Mouse (Mus musculus): Measurements from ENCODE around the gene Zfyve9. TPM values are rescaled to one million over a fixed set of nuclear protein-coding genes. Genes with fewer than 3 reads are reported as not detected.

Gene Zfyve9
- polyA plus RNA-seq, 1 experiment from 2014 or later, result 6.4 TPM

DNA sequence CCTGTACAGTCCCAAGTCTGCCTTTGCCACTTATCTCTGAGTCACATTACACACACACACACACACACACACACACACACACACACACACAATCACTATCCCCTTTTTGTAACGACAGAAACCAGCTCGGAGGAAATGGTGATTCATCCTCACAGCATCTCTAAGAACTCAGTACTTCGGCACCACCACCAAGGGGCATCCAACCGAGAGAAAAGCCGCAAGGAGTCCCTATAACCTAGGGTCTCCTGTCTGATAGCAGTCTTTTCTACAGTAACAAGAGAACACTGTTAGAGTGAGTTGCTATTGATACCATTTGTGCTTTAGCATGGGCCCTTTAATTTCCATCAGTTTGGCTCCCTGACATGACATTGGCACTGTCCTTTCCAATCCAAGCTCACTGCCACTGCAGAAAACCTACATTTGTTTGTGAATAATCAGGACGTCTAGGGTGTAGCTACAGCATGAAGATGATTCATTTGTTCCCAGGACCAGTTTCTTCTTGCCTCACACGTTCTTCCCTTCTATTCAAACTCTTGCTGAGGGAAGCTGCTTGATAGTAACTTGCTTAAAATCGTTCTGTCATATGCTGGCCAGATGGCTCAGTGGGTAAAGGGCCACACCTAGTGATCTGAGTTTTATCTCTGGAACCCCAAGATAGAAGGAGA, 2.0 kb upstream of the Zfyve9 start:
- ATAC-seq (ENCODE audit: low FRiP score), result no peak
- no peaks in the 10 kb centered on the region for H3K9me3 ChIP-seq (replicated peaks)
- WGBS, result 37% methylated on average over 8 of the region's 8 CpGs
- H3K4me1 ChIP-seq, result peaks cover 2% of the 10 kb centered on the region
- no peak overlapping the region for H3K27ac ChIP-seq
- no peaks in the 10 kb centered on the region for H3K27me3 ChIP-seq
- H3K4me2 ChIP-seq (replicated peaks), result no peak overlapping the region
- no peaks in the 10 kb centered on the region for H3K36me3 ChIP-seq
- H3K9ac ChIP-seq, result no peak overlapping the region
- H3K4me3 ChIP-seq, result no peak overlapping the region

DNA sequence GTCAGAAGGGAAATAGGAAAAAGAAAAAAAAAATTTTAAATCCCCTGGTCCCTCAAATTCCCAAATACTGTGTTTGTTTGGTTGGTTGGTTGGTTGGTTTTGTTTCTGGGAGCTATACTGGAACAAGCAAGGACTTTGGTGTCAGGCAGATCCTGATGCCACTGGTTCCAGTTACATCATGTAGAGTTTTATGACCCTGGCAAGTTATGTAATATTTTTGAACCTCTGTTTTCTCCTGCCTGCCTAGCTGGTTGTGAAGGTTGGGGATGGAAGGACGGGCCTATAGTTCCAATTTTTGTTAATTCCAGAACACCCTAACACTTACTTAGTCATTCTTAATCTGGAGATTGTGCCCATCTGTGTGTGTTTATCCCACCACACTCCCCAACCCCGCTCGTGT, 998 bp upstream of the Zfyve9 start:
- WGBS, result 84% methylated on average over 3 of the region's 3 CpGs
- Histone ChIP-seq H3K4me2 (replicated peaks) (peak overlapping the region; percentile 67), H3K27me3 (no peaks in the 10 kb centered on the region), H3K27ac (no peak overlapping the region), H3K4me1 (peaks cover 2% of the 10 kb centered on the region), H3K9me3 (replicated peaks) (no peaks in the 10 kb centered on the region), H3K4me3 (no peak overlapping the region), H3K9ac (no peak overlapping the region), H3K36me3 (no peaks in the 10 kb centered on the region)
- no peak for ATAC-seq (ENCODE audit: low FRiP score)

DNA sequence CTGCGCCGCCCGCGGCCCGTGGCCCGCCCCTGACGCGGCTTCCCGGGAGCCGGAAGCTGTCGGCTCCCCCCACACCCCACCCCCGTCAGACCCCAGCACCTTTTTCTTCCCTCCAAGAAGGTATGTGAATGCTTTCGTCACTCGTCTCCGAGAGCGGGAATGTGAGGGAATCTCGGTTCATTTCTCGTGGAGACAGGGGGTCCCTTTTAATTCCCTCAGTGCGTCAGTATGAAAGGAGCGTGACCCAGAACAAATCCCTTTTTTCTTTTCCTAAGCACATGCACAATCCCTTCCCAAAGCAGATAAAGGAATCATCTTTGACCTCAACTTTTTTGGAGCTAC, 237 bp upstream of the Zfyve9 start:
- no peaks in the 10 kb centered on the region for H3K9me3 ChIP-seq (replicated peaks)
- H3K4me3 ChIP-seq, result peak overlapping the region; percentile 88
- no peak for ATAC-seq (ENCODE audit: low FRiP score)
- H3K27me3 ChIP-seq, result no peaks in the 10 kb centered on the region
- peak overlapping the region; percentile 67 for H3K4me2 ChIP-seq (replicated peaks)
- peak overlapping the region; percentile 97 for H3K9ac ChIP-seq
- H3K36me3 ChIP-seq, result no peaks in the 10 kb centered on the region
- peak overlapping the region; percentile 98 for H3K27ac ChIP-seq
- under 1% methylated on average over 13 of the region's 20 CpGs for WGBS
- peaks cover 2% of the 10 kb centered on the region for H3K4me1 ChIP-seq

DNA sequence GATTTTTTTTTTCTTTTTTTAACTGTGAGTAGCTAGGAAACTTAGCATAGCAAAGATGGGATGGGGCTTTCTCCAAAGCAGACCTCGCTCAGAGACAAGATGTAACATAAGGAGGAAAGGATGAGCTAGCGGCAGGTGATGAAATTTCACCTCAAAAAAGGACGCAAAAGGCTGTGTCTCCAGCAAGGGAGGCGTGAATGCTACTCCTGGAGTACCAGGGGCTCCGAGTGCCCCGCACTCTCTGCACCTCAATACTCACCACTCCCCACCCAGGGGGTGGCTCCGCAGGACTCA, 888 bp downstream of the Zfyve9 start:
- no peaks in the 10 kb centered on the region for H3K36me3 ChIP-seq
- no peaks in the 10 kb centered on the region for H3K9me3 ChIP-seq (replicated peaks)
- H3K9ac ChIP-seq, result peak overlapping the region; percentile 97
- H3K27ac ChIP-seq, result peak overlapping the region; percentile 98
- H3K4me1 ChIP-seq, result peaks cover 2% of the 10 kb centered on the region
- H3K4me2 ChIP-seq (replicated peaks), result peak overlapping the region; percentile 67
- no peaks in the 10 kb centered on the region for H3K27me3 ChIP-seq
- 0% methylated on average over 7 of the region's 7 CpGs for WGBS
- H3K4me3 ChIP-seq, result peak overlapping the region; percentile 88
- ATAC-seq (ENCODE audit: low FRiP score), result no peak

DNA sequence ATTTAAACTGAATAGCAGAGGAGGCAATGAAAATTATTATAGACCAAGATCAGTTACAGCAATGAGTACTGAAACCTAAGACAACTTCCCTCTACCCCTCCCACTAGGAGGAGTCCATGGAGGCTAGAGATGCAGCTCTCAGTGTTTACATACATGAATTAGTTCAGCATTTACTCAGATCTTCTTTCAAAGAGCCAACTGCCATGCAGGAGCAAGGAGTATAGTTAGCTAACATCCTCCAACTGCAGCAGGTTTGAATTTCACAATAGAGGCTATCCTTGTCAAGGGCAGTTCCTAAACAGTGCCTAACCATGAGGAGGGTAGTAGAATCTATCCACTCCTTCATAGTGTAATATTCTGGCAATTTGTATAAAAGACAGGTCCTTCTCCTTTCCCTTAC, 12.1 kb downstream of the Zfyve9 start:
- Histone ChIP-seq H3K27ac (no peak overlapping the region), H3K4me1 (no peaks in the 10 kb centered on the region), H3K9me3 (replicated peaks) (no peaks in the 10 kb centered on the region), H3K27me3 (no peaks in the 10 kb centered on the region), H3K4me3 (no peak overlapping the region), H3K4me2 (replicated peaks) (no peak overlapping the region), H3K9ac (no peak overlapping the region), H3K36me3 (no peaks in the 10 kb centered on the region)
- ATAC-seq (ENCODE audit: low FRiP score), result no peak

DNA sequence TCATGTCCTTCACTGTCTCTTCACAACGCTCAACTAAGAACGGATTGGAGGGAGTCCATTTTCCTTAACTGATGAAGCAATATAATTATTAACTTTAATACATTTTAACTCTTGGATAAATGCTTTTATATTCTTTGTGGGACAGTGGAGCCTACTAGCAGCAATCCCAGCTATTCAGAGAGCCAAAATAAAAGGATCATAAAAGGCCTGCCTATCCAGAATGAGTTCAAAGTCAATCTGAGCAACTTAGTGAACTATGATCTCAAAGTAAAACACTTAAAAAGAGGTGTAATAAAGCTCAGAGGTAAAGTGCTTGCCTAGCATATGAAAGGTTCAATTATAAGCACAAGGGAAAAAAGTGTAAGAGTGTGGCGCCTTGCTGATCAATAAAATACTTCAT, 21.0 kb downstream of the Zfyve9 start:
- ATAC-seq (ENCODE audit: low FRiP score), result no peak
- Histone ChIP-seq H3K4me2 (replicated peaks) (no peak overlapping the region), H3K36me3 (no peaks in the 10 kb centered on the region), H3K27me3 (no peaks in the 10 kb centered on the region), H3K4me1 (no peaks in the 10 kb centered on the region), H3K4me3 (no peak overlapping the region), H3K9me3 (replicated peaks) (no peaks in the 10 kb centered on the region), H3K9ac (no peak overlapping the region), H3K27ac (no peak overlapping the region)
- WGBS, result 95% methylated on average over 3 of the region's 3 CpGs

DNA sequence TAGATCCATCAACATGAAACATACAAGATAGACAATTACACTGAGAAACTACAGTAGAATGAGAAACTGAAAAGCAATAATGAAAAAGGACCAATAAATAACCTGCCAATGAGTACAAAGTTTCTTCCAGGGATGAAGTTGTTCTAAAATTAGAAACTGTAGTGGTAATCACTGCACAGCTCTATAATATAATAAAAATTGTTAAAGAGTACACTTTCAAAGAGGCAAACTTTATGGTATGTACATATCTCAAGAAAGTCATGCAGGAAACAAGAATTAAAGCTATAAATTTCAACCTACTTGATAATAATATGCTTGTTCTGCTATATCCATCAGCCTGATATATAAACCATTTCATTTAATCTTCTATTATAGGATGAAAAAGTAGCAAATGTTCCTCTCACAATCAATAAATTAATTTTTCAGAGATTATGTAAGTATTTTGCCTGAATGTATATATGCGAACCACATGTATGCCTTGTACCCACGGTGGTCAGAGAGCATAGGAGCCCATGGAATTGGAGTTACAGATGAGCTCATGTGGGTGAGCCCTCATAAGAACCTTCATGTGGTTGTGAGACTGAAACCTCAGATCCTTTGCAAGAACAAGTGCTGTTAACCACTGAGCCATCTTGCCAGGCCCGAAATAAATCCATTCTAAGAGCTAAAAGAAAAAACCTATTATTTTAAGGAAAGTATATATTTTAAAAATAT, 34.3 kb downstream of the Zfyve9 start:
- no peak overlapping the region for H3K4me2 ChIP-seq (replicated peaks)
- no peaks in the 10 kb centered on the region for H3K9me3 ChIP-seq (replicated peaks)
- ATAC-seq (ENCODE audit: low FRiP score), result no peak
- H3K4me3 ChIP-seq, result no peak overlapping the region
- no peaks in the 10 kb centered on the region for H3K36me3 ChIP-seq
- H3K27me3 ChIP-seq, result no peaks in the 10 kb centered on the region
- 89% methylated on average over 3 of the region's 3 CpGs for WGBS
- H3K27ac ChIP-seq, result no peak overlapping the region
- no peaks in the 10 kb centered on the region for H3K4me1 ChIP-seq
- no peak overlapping the region for H3K9ac ChIP-seq

DNA sequence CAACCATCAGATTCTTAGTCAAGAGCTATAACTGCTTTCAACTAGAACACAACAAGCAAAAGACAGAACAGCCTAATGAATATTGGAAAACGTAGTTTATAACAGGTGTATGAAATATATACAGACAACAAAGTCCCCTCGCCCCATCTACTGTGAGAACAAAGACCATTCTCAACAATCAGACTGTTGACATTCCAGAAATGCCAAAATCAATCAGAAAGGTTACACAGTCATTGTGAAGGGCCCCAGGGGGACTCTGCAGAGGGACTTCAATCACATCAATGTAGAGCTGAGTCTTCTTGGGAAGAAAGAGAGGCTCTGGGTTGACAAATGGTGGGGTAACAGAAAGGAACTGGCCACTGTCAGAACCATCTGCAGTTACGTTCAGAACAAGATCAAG, 49.0 kb downstream of the Zfyve9 start:
- no peak for ATAC-seq (ENCODE audit: low FRiP score)
- 28% methylated on average over 3 of the region's 3 CpGs for WGBS
- no peak overlapping the region for H3K4me2 ChIP-seq (replicated peaks)

DNA sequence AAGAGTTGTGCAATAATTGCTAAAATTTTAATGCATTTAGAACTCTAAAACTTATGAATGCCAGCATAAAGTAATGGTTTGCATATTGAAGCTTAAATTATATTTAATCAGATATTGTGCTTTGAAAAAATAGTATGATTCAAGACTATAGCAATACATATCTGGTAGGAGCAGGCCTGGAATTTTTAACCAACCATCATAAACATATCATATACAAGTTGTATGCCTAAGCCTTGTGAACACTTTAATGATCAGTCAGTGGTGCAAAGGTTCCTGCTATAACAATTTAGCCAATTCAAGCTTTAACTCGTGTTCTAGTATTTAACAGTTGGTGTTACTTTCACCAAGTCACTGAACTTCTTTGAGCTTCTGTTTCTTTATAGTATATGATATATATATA, 50.1 kb downstream of the Zfyve9 start:
- Histone ChIP-seq H3K4me2 (replicated peaks) (no peak overlapping the region), H3K4me1 (peaks cover 3% of the 10 kb centered on the region; the same call in 1 of the 2 replicates), H3K4me3 (no peak overlapping the region), H3K27me3 (no peaks in the 10 kb centered on the region), H3K36me3 (peaks cover 2% of the 10 kb centered on the region; the same call in 1 of the 2 replicates), H3K27ac (no peak overlapping the region), H3K9me3 (replicated peaks) (no peaks in the 10 kb centered on the region), H3K9ac (no peak overlapping the region)
- ATAC-seq (ENCODE audit: low FRiP score), result no peak
- 93% methylated on average over 1 of the region's 1 CpGs for WGBS

More for the DNA sequence above, 49.0 kb downstream of the Zfyve9 start:
- Histone ChIP-seq H3K27me3 (no peaks in the 10 kb centered on the region), H3K4me3 (no peak overlapping the region), H3K27ac (no peak overlapping the region), H3K9me3 (replicated peaks) (no peaks in the 10 kb centered on the region), H3K4me1 (peaks cover 3% of the 10 kb centered on the region; the same call in 1 of the 2 replicates), H3K36me3 (no peaks in the 10 kb centered on the region), H3K9ac (no peak overlapping the region)

DNA sequence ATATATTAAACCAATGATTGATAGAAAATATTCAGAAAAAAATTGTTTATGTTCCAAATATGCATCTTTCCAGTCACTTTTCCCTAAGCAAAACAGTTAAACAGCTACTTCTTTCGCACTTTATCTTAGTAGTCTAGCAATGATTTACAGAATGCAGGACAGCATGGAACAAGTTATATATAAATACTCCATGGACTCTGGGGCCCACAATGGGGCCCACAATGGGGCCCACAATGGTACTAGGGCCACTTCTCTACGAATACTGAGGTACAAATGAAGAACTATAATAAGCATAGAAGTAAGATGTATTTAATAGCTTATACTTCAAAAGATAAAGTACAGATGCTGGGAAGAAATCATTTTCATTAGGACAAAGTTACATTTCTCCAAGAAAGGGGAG, 56.5 kb downstream of the Zfyve9 start:
- no peak overlapping the region for H3K4me2 ChIP-seq (replicated peaks)
- 92% methylated on average over 2 of the region's 2 CpGs for WGBS
- ATAC-seq (ENCODE audit: low FRiP score), result no peak

DNA sequence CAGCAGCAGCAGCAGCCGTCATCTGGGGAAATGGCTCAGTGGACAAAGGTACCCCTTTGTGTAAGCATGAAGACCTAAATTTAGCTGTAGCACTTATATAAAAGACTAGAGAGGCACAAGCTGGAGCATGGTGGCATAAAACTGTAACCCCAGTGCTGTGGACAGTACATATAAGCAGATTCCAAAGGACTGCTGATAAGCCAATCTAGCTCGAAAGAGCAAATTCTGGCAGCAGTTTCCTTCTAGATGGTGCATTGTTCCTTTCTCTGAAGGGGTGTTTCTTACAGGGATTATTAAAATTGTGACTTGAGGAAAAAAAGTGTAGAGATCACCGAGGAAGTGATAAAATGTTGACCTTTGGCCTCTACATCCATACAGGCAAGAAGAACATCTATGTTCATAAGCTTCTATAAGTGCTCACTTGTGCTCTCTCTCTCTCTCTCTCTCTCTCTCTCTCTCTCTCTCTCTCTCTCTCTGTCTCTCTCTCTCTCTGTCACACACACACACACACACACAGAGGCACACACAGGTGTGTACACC, 59.3 kb downstream of the Zfyve9 start:
- Histone ChIP-seq H3K27ac (no peak overlapping the region), H3K9me3 (replicated peaks) (no peaks in the 10 kb centered on the region), H3K4me2 (replicated peaks) (no peak overlapping the region), H3K27me3 (no peaks in the 10 kb centered on the region), H3K4me3 (no peak overlapping the region), H3K9ac (no peak overlapping the region), H3K36me3 (peaks cover 22% of the 10 kb centered on the region), H3K4me1 (no peaks in the 10 kb centered on the region)
- no peak for ATAC-seq (ENCODE audit: low FRiP score)
- 78% methylated on average over 3 of the region's 3 CpGs for WGBS

More for the DNA sequence above, 56.5 kb downstream of the Zfyve9 start:
- Histone ChIP-seq H3K4me1 (no peaks in the 10 kb centered on the region), H3K27me3 (no peaks in the 10 kb centered on the region), H3K36me3 (peaks cover 14% of the 10 kb centered on the region), H3K9ac (no peak overlapping the region), H3K27ac (no peak overlapping the region), H3K4me3 (no peak overlapping the region), H3K9me3 (replicated peaks) (no peaks in the 10 kb centered on the region)

DNA sequence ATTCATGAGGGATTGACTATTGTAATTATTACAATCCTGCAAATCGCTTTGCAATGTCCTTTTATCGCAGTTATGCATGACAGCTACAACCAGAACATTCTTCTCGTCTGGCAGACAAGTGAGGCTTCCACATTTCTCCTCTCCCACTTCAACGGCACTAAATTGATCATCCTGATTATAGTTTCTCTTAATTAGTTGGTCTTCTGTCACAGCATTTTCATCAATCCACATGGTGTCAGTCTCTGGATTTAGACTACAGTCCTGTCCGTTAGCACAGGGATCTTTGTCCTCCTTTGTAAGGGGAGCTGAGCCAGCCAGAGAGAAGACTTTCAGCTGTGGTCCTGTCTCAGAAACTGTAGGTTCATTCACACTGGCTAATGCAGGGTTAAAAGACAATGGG, 61.2 kb downstream of the Zfyve9 start, which contains the start of gene 3110021N24Rik:
Gene 3110021N24Rik (plus strand): TSS at position 301 of the 400 bp plus-strand sequence.
- 90% methylated on average over 5 of the region's 5 CpGs for WGBS
- no peak within 1 kb of the TSS for H3K27ac ChIP-seq
- no peak within 1 kb of the TSS for H3K9ac ChIP-seq
- no peaks in the 10 kb centered on the region for H3K9me3 ChIP-seq (replicated peaks)
- H3K27me3 ChIP-seq, result no peaks in the 10 kb centered on the region
- no peaks in the 10 kb centered on the region for H3K4me1 ChIP-seq
- H3K4me3 ChIP-seq, result no peak within 1 kb of the TSS
- H3K4me2 ChIP-seq (replicated peaks), result no peak within 1 kb of the TSS
- ATAC-seq (ENCODE audit: low FRiP score), result no peak
- H3K36me3 ChIP-seq, result peaks cover 19% of the 10 kb centered on the region

DNA sequence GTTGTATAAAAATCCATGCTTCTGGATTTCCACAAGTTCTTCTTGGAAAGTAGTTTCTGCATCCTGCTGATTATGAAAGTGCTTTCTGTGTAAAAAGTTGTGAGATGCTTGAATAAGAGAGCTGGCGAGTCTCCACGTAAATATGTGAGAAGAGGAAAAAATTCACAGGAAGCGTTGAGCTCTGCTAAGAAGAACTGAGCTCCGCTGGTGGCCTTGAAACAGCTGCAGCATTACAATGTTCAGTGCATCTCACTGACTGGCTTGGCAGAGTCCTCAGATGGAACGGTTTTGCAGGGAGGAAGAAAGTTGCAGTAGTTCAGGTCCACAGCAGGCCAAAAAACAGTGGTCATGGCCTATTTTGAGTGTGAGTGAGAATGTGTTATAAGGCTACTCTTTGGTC, 72.4 kb downstream of the Zfyve9 start:
- no peak for ATAC-seq (ENCODE audit: low FRiP score)
- no peak overlapping the region for H3K9ac ChIP-seq
- H3K9me3 ChIP-seq (replicated peaks), result no peaks in the 10 kb centered on the region
- H3K4me3 ChIP-seq, result no peak overlapping the region
- no peaks in the 10 kb centered on the region for H3K27me3 ChIP-seq
- 87% methylated on average over 5 of the region's 5 CpGs for WGBS
- no peak overlapping the region for H3K27ac ChIP-seq
- H3K36me3 ChIP-seq, result peaks cover 3% of the 10 kb centered on the region; the same call in 1 of the 2 replicates
- no peak overlapping the region for H3K4me2 ChIP-seq (replicated peaks)
- no peaks in the 10 kb centered on the region for H3K4me1 ChIP-seq
